Mouse (Mus musculus) bone marrow macrophage, adult 2 months (primary cell): Measurements from ENCODE around the gene Sgcg.

Source experiments
- CTCF ChIP-seq: IDR thresholded peaks from 2 replicates; pipeline ENCODE4 v1.5.1; 2012; ENCODE audit warnings: low read depth, mild to moderate bottlenecking, low read length, moderate library complexity
- POLR2A ChIP-seq: IDR thresholded peaks from 2 replicates; pipeline ENCODE4 v1.6.1; 2012; ENCODE audit warnings: mild to moderate bottlenecking, low read depth, low read length, borderline replicate concordance

DNA sequence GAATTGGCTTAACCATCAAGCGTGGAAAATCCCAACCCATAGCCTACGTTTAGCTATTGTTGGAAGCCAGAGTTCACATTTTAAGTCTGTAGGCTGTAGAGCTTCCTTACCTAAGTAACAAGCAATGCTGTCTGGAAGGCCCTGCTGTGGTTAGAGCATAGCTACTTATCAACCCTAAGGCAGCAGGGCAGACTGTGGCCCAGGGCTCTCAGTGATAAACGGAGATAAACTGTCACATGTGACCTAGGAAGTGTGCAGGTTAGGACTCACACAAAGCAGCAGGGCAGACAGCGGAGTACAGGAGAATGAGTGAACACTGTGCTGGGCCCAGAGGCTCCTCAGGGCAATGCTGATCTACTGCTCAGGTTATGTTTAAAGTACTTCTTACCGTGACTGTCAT, 28.5 kb downstream of the Sgcg start:
- TF ChIP-seq CTCF, result no peak
- TF ChIP-seq POLR2A, result no peak
